Mouse (Mus musculus) kidney, adult 2 months (tissue): ENCODE data around the gene Slc26a10. TPM values are rescaled to one million over a fixed set of nuclear protein-coding genes. Genes with fewer than 3 reads are reported as not detected.
"Not testable (repeated sequence)": the region's sequence is repeated elsewhere in the genome, so short reads cannot be mapped to it uniquely, and the experiment has no call there.

Experiments used
- DNase-seq: peaks from one replicate; pipeline ENCODE4 v3.0.0; 2021
- H3K27ac ChIP-seq: fragments of 200-500 bp; 2 replicates; pipeline ENCODE4 v1.5.1; 2012; ENCODE audit warnings: low read depth, low read length, control low read depth, inconsistent platforms; ENCODE audit not compliant: insufficient read depth
- H3K27me3 ChIP-seq: fragments of 200-500 bp; replicated peaks from 2 replicates; pipeline ENCODE4 v1.6.1; 2012; ENCODE audit warnings: mild to moderate bottlenecking, moderate library complexity, low read length, inconsistent platforms; ENCODE audit not compliant: control insufficient read depth, insufficient read depth
- H3K36me3 ChIP-seq: fragments of 200-500 bp; 2 replicates; pipeline ENCODE4 v1.6.1; 2012; ENCODE audit warnings: mild to moderate bottlenecking, moderate library complexity, low read length, inconsistent platforms; ENCODE audit not compliant: control insufficient read depth, insufficient read depth
- H3K4me1 ChIP-seq: fragments of 200-500 bp; 2 replicates; pipeline ENCODE4 v1.6.1; 2011; ENCODE audit warnings: low read length; ENCODE audit not compliant: control insufficient read depth, insufficient read depth
- H3K4me3 ChIP-seq: fragments of 200-500 bp; 2 replicates; pipeline ENCODE4 v1.5.1; 2011; ENCODE audit warnings: mild to moderate bottlenecking, low read depth, low read length, control low read depth; ENCODE audit not compliant: insufficient read depth
- CTCF ChIP-seq: fragments of 200-500 bp; conservative IDR thresholded peaks from 2 replicates; pipeline ENCODE4 v1.5.1; 2011; ENCODE audit warnings: low read depth, mild to moderate bottlenecking, control low read depth, low read length, moderate library complexity, mixed read lengths; ENCODE audit not compliant: insufficient read depth, insufficient read length
- POLR2A ChIP-seq: fragments of 200-500 bp; IDR thresholded peaks from one replicate; pipeline ENCODE4 v1.6.1; 2011; ENCODE audit warnings: low read depth, low read length, control low read depth
- whole genome bisulfite sequencing: fragments of 180-500 bp; shearing (Covaris S2); methylation state at CpG from one replicate; pipeline ENCODE4 v1.1.7; 2018; 5-methylcytosine and 5-hydroxymethylcytosine counted together
- polyA plus RNA-seq: library from polyadenylated mRNA; depleted of rRNA; stranded (reverse); fragments of >200 nt; gene quantifications from 2 replicates; pipeline ENCODE4 v1.2.3, GENCODE M21; 2012

Gene Slc26a10
- polyA plus RNA-seq, 1 experiment = 8.1 TPM

- TF ChIP-seq POLR2A (peak; percentile 53), CTCF (no peak)
- Histone ChIP-seq H3K4me1 (peaks cover 18% of the 10 kb centered on the region), H3K36me3 (no peaks in the 10 kb centered on the region), H3K27me3 (no peaks in the 10 kb centered on the region), H3K4me3 (peak overlapping the region; percentile 95), H3K27ac (peak overlapping the region; percentile 89)
- DNase-seq = peak; percentile 88
- WGBS = 10% methylated on average over 22 of the region's 22 CpGs
These were observed 14.2 kb upstream of the Slc26a10 start for GRCm38 (mm10) chr10:127194428-127195327.

GRCm38 (mm10) chr10:127193011-127193410 is 12.6 kb upstream of the Slc26a10 start:
- Histone ChIP-seq H3K27ac (no peak overlapping the region), H3K4me3 (no peak overlapping the region), H3K36me3 (no peaks in the 10 kb centered on the region), H3K4me1 (peaks cover 14% of the 10 kb centered on the region), H3K27me3 (no peaks in the 10 kb centered on the region)
- WGBS = 87% methylated on average over 9 of the region's 9 CpGs
- no peak for DNase-seq
- TF ChIP-seq POLR2A (no peak), CTCF (no peak)

- H3K27ac ChIP-seq, H3K36me3 ChIP-seq, H3K27me3 ChIP-seq, DNase-seq, H3K4me3 ChIP-seq: not testable (repeated sequence)
- H3K4me1 ChIP-seq = peaks cover 14% of the 10 kb centered on the region
- 81% methylated on average over 1 of the region's 1 CpGs for WGBS
These were observed 11.5 kb upstream of the Slc26a10 start for GRCm38 (mm10) chr10:127192057-127192328.

GRCm38 (mm10) chr10:127191191-127192056 is 11.0 kb upstream of the Slc26a10 start:
- no peaks in the 10 kb centered on the region for H3K27me3 ChIP-seq
- no peak for DNase-seq
- H3K36me3 ChIP-seq = no peaks in the 10 kb centered on the region
- H3K4me1 ChIP-seq = peaks cover 11% of the 10 kb centered on the region
- no peak overlapping the region for H3K27ac ChIP-seq
- no peak for TF ChIP-seq CTCF
- TF ChIP-seq POLR2A = no peak
- WGBS = 86% methylated on average over 19 of the region's 19 CpGs
- H3K4me3 ChIP-seq = no peak overlapping the region

GRCm38 (mm10) chr10:127190398-127191190 is 10.1 kb upstream of the Slc26a10 start:
- Histone ChIP-seq H3K4me1 (peaks cover 9% of the 10 kb centered on the region), H3K27me3 (no peaks in the 10 kb centered on the region), H3K4me3 (no peak overlapping the region), H3K27ac (no peak overlapping the region), H3K36me3 (no peaks in the 10 kb centered on the region)
- no peak for TF ChIP-seq POLR2A
- TF ChIP-seq CTCF = no peak
- WGBS = 75% methylated on average over 14 of the region's 14 CpGs
- DNase-seq = no peak

- no peak for TF ChIP-seq CTCF
- no peak for TF ChIP-seq POLR2A
- Histone ChIP-seq H3K4me1 (peaks cover 6% of the 10 kb centered on the region), H3K27me3 (no peaks in the 10 kb centered on the region), H3K4me3 (peak within 1 kb of the TSS; percentile 56), H3K27ac (peak within 1 kb of the TSS; percentile 85), H3K36me3 (no peaks in the 10 kb centered on the region)
- 25% methylated on average over 35 of the region's 35 CpGs for WGBS
- no peak for DNase-seq
These were observed 9.4 kb upstream of the Slc26a10 start, which contains the start of gene Arhgef25 for GRCm38 (mm10) chr10:127189651-127190381. Gene Arhgef25, minus strand, starts transcription at chr10:127190083.
